Mouse (Mus musculus) cerebellum, adult (tissue): ENCODE measurements around the gene Gm38431.

Experiments
- ATAC-seq: cut with Nextera tagmentation; 2 replicates; pipeline ENCODE4 v1.9.2; 2017; ENCODE audit warnings: mild to moderate bottlenecking, moderate library complexity, mixed read lengths; ENCODE audit not compliant: insufficient number of reproducible peaks, low FRiP score, low TSS enrichment

The Gm38431 gene

GRCm38 (mm10) chr9:21025258-21025810 is 66.5 kb downstream of the Gm38431 start:
- no peak for ATAC-seq

DNA sequence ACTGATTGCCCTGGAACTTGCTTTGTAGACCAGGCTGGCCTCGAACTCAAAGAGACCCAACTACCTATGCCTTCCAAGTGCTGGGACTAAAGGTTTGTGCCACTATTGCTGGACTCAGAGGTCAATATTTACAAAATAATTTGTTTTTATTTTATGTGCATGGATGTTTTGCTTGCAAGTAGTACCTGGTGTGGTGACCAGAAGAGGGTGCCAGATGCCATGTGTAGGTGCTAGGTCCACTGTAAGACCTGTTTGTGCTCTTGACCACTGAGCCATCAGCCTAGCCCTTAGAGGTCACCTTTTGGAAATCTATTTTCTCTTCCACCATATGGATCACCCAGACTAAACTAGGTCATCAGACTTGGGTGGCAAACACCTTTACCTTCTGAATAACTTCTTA is 69.1 kb downstream of the Gm38431 start:
- no peak for ATAC-seq

DNA sequence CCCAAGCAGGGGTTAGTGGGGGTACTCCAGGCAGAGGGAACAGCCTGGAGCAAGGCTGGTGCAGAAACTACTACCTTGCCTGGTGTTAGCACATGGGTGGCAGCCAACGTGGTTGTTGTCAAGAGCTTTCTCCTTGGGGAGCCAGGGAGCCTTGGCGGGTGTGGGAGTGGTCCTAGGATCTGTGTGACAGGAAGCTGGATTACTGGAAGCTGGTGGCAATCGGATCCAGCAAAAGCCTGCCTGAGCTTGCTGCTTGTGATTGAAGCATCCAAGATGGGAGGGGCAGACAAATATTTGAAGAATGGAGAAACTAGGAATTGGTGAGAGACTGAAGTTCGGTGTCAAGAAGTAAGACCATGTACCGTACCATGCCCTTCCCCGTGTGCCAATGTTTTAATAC is 69.5 kb downstream of the Gm38431 start:
- ATAC-seq: no peak

DNA sequence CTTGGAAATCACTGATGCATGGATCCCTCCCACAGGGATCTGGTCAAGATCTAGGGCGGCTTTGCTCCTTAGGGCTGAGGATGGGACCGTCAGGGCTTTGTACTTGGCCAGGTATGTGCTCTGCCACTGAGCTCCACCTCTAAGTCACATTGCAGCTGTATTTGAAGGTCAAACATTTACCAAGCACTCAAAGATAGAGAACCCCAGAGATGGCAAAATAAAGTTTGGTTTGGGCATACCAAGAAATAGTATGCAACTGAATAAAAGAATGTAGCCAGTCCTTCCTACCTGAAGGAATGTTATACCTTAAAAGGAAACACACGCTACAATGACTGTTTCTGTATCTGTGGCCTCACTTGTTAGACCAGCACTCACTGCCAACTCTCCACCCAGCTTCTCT is 70.4 kb downstream of the Gm38431 start:
- no peak for ATAC-seq

- ATAC-seq: no peak
Measured at GRCm38 (mm10) chr9:21018600-21018999, 73.2 kb downstream of the Gm38431 start.
